Mouse (Mus musculus): ENCODE measurements around the gene Usp25.

Usp25 gene

GRCm38 (mm10) chr16:77013427-77014320 is at the start of gene Usp25:
Gene Usp25, plus strand, starts transcription at chr16:77013706.
- DNase-seq: peak; percentile 94 to 96

GRCm38 (mm10) chr16:76967593-76968275 is 45.8 kb upstream of the Usp25 start:
- DNase-seq: no peak

- no peak for DNase-seq
Observed at GRCm38 (mm10) chr16:76971211-76971610, 42.3 kb upstream of the Usp25 start.

- no peak for DNase-seq
Observed at GRCm38 (mm10) chr16:76976787-76977430, 36.6 kb upstream of the Usp25 start.

- DNase-seq: no peak
Observed at GRCm38 (mm10) chr16:76983696-76984095, 29.8 kb upstream of the Usp25 start.

- no peak for DNase-seq
Observed at GRCm38 (mm10) chr16:76987711-76988110, 25.8 kb upstream of the Usp25 start.

- DNase-seq: no peak
Observed at GRCm38 (mm10) chr16:77003900-77004299, 9.6 kb upstream of the Usp25 start.

- no peak for DNase-seq
Observed at GRCm38 (mm10) chr16:77009173-77009572, 4.3 kb upstream of the Usp25 start.

- DNase-seq: peak in 1 of 2 experiments; percentile 22
Observed at GRCm38 (mm10) chr16:77014321-77015211, 1.1 kb downstream of the Usp25 start.

GRCm38 (mm10) chr16:77015380-77016346 is 2.2 kb downstream of the Usp25 start:
- DNase-seq: no peak

GRCm38 (mm10) chr16:77017931-77018330 is 4.4 kb downstream of the Usp25 start:
- DNase-seq: no peak

GRCm38 (mm10) chr16:77020190-77020589 is 6.7 kb downstream of the Usp25 start:
- DNase-seq: no peak

GRCm38 (mm10) chr16:77023627-77024379 is 10.3 kb downstream of the Usp25 start:
- DNase-seq: peak in 1 of 2 experiments; percentile 29

GRCm38 (mm10) chr16:77026099-77026498 is 12.6 kb downstream of the Usp25 start:
- DNase-seq: no peak

GRCm38 (mm10) chr16:77026933-77027332 is 13.4 kb downstream of the Usp25 start:
- DNase-seq: no peak

- DNase-seq: no peak
Observed at GRCm38 (mm10) chr16:77027976-77028686, 14.6 kb downstream of the Usp25 start.

- peak; percentile 25 to 44 for DNase-seq
Observed at GRCm38 (mm10) chr16:77028687-77029417, 15.3 kb downstream of the Usp25 start.

- DNase-seq: no peak
Observed at GRCm38 (mm10) chr16:77030435-77030834, 16.9 kb downstream of the Usp25 start.

- DNase-seq: no peak
Observed at GRCm38 (mm10) chr16:77034329-77034728, 20.8 kb downstream of the Usp25 start.

Measured in kidney, adult 8-10 months (tissue).